Mouse (Mus musculus): ENCODE measurements around the gene Kmt5b. TPM values are rescaled to one million over a fixed set of nuclear protein-coding genes. Genes with fewer than 3 reads are reported as not detected.

The Kmt5b gene
- polyA plus RNA-seq, 1 experiment, result 7.4 TPM

DNA sequence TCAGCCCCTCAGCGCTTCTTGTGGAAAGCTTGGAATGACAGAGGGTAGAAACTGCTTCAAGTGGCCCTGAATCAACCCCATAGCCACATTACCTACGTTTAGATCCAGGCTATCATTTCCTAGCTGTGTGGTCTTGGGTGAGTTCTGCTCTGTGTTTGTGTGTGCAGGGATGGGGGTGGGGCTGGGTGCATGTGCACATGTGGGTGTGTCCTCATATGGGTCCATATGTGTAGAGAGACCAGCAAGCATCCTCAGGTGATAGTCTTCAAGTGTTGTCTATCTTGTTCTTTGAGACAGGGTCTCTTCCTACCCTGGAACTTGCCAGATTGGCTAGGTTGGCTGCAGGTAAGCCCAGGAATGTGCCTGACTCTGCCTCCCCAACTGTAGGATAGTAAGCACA, 82.0 kb downstream of the Kmt5b start:
- Histone ChIP-seq H3K27me3 (ENCODE audit: control insufficient read depth, insufficient read depth, low read length) (no peaks in the 10 kb centered on the region), H3K4me1 (ENCODE audit: control insufficient read depth, insufficient read depth, low read length) (peaks cover 10% of the 10 kb centered on the region), H3K36me3 (ENCODE audit: control insufficient read depth, insufficient read depth, low read length) (no peaks in the 10 kb centered on the region; the same call in 1 of the 2 replicates), H3K27ac (ENCODE audit: control insufficient read depth, insufficient read depth, low read depth, low read length) (no peak overlapping the region), H3K4me3 (ENCODE audit: control insufficient read depth, low read depth, low read length) (no peak overlapping the region)
- TF ChIP-seq CTCF (IDR thresholded peaks at IDR 0.05; ENCODE audit: control insufficient read depth, insufficient read depth, insufficient replicate concordance, low read depth, low read length), result no peak
- TF ChIP-seq POLR2A (IDR thresholded peaks at IDR 0.05; ENCODE audit: control insufficient read depth, low read depth, low read length), result no peak

DNA sequence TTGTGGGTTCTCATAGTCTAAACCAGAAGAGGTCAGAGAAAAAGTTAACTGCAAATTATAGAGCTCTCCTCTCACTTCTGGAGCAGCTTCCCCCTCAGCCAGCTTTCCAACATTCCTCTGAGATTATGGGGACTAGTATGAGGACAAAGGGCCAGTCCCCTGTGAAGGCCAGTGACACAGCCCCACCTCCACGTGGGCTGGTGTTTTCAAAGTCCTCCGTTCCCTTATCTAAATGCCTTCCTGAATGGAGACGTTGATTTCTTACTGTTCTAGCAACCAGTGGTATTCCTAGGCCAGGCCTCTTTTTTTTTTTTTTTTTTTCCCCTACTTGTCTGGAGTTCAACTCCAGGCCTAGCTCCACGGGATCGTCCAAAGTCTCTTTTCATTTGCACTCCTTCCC, 82.9 kb downstream of the Kmt5b start:
- no peak overlapping the region for H3K27ac ChIP-seq (ENCODE audit: control insufficient read depth, insufficient read depth, low read depth, low read length)
- TF ChIP-seq CTCF (IDR thresholded peaks at IDR 0.05; ENCODE audit: control insufficient read depth, insufficient read depth, insufficient replicate concordance, low read depth, low read length) (no peak), POLR2A (IDR thresholded peaks at IDR 0.05; ENCODE audit: control insufficient read depth, low read depth, low read length) (no peak)
- H3K4me3 ChIP-seq (ENCODE audit: control insufficient read depth, low read depth, low read length), result no peak overlapping the region
- H3K27me3 ChIP-seq (ENCODE audit: control insufficient read depth, insufficient read depth, low read length), result no peaks in the 10 kb centered on the region
- H3K4me1 ChIP-seq (ENCODE audit: control insufficient read depth, insufficient read depth, low read length), result peaks cover 10% of the 10 kb centered on the region
- H3K36me3 ChIP-seq (ENCODE audit: control insufficient read depth, insufficient read depth, low read length), result no peaks in the 10 kb centered on the region; the same call in 1 of the 2 replicates

GRCm38 (mm10) chr19:3850847-3851469, 83.7 kb downstream of the Kmt5b start:
- H3K27me3 ChIP-seq (ENCODE audit: control insufficient read depth, insufficient read depth, low read length), result no peaks in the 10 kb centered on the region
- peak overlapping the region; percentile 96 for H3K4me3 ChIP-seq (ENCODE audit: control insufficient read depth, low read depth, low read length)
- TF ChIP-seq CTCF (IDR thresholded peaks at IDR 0.05; ENCODE audit: control insufficient read depth, insufficient read depth, insufficient replicate concordance, low read depth, low read length), result no peak
- TF ChIP-seq POLR2A (IDR thresholded peaks at IDR 0.05; ENCODE audit: control insufficient read depth, low read depth, low read length), result no peak
- peak overlapping the region; percentile 85 for H3K27ac ChIP-seq (ENCODE audit: control insufficient read depth, insufficient read depth, low read depth, low read length)
- peaks cover 12% of the 10 kb centered on the region for H3K4me1 ChIP-seq (ENCODE audit: control insufficient read depth, insufficient read depth, low read length)
- no peaks in the 10 kb centered on the region; the same call in 1 of the 2 replicates for H3K36me3 ChIP-seq (ENCODE audit: control insufficient read depth, insufficient read depth, low read length)

GRCm38 (mm10) chr19:3851502-3851962, 84.3 kb downstream of the Kmt5b start, which contains the start of gene Chka:
TSS of gene Chka (plus strand) at chr19:3851773.
- H3K4me3 ChIP-seq (ENCODE audit: control insufficient read depth, low read depth, low read length), result peak within 1 kb of the TSS; percentile 96
- H3K36me3 ChIP-seq (ENCODE audit: control insufficient read depth, insufficient read depth, low read length), result no peaks in the 10 kb centered on the region; the same call in 1 of the 2 replicates
- peaks cover 12% of the 10 kb centered on the region for H3K4me1 ChIP-seq (ENCODE audit: control insufficient read depth, insufficient read depth, low read length)
- peak within 1 kb of the TSS; percentile 87 for H3K27ac ChIP-seq (ENCODE audit: control insufficient read depth, insufficient read depth, low read depth, low read length)
- peak; percentile 98 for TF ChIP-seq POLR2A (IDR thresholded peaks at IDR 0.05; ENCODE audit: control insufficient read depth, low read depth, low read length)
- no peak for TF ChIP-seq CTCF (IDR thresholded peaks at IDR 0.05; ENCODE audit: control insufficient read depth, insufficient read depth, insufficient replicate concordance, low read depth, low read length)
- no peaks in the 10 kb centered on the region for H3K27me3 ChIP-seq (ENCODE audit: control insufficient read depth, insufficient read depth, low read length)

GRCm38 (mm10) chr19:3851979-3852681, 84.9 kb downstream of the Kmt5b start:
- Histone ChIP-seq H3K4me3 (ENCODE audit: control insufficient read depth, low read depth, low read length) (peak overlapping the region; percentile 96), H3K36me3 (ENCODE audit: control insufficient read depth, insufficient read depth, low read length) (no peaks in the 10 kb centered on the region; the same call in 1 of the 2 replicates), H3K4me1 (ENCODE audit: control insufficient read depth, insufficient read depth, low read length) (peaks cover 12% of the 10 kb centered on the region), H3K27ac (ENCODE audit: control insufficient read depth, insufficient read depth, low read depth, low read length) (peak overlapping the region; percentile 87), H3K27me3 (ENCODE audit: control insufficient read depth, insufficient read depth, low read length) (no peaks in the 10 kb centered on the region)
- TF ChIP-seq POLR2A (IDR thresholded peaks at IDR 0.05; ENCODE audit: control insufficient read depth, low read depth, low read length) (no peak), CTCF (IDR thresholded peaks at IDR 0.05; ENCODE audit: control insufficient read depth, insufficient read depth, insufficient replicate concordance, low read depth, low read length) (no peak)

DNA sequence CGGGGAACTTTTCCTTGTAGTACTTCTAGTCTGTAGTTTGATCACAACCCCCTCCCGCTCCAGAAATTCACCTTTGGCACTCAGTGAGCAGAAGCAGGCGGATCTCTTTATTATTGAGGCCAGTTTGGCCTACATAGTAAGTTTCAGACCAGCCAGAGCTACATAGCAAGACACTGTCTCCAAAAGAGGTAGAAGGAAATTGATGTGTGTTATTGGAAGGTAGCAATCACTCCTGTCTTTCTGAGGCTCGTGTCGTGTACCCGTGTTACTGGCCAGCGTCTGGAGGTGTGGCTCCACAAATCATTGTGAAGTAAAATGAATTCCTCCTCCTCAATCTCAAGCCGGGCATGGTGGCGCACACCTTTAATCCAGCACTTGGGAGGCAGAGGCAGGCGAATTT, 85.9 kb downstream of the Kmt5b start:
- Histone ChIP-seq H3K4me3 (ENCODE audit: control insufficient read depth, low read depth, low read length) (peak overlapping the region; percentile 86), H3K4me1 (ENCODE audit: control insufficient read depth, insufficient read depth, low read length) (peaks cover 12% of the 10 kb centered on the region), H3K27ac (ENCODE audit: control insufficient read depth, insufficient read depth, low read depth, low read length) (peak overlapping the region; percentile 59), H3K36me3 (ENCODE audit: control insufficient read depth, insufficient read depth, low read length) (no peaks in the 10 kb centered on the region; the same call in none of the 2 replicates), H3K27me3 (ENCODE audit: control insufficient read depth, insufficient read depth, low read length) (no peaks in the 10 kb centered on the region)
- TF ChIP-seq CTCF (IDR thresholded peaks at IDR 0.05; ENCODE audit: control insufficient read depth, insufficient read depth, insufficient replicate concordance, low read depth, low read length), result no peak

DNA sequence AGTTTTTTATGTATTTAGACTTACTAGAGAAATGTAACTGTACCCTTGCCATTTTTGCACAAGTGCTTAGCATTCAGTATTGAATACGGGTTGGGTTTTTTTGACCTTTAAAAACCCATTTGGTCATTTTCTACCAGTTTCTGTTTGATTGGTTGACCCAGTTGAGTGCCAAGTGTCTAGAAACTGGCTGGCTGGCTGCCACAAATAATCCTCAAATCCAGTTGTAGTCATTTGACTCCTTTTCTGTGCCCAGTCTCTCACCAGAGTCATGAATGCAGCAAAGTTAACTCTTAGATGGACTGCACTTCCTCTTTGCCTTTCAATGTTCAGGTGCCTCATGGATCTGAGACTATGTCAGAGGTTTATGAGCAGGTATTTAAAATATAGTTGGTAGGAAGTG, 86.7 kb downstream of the Kmt5b start:
- H3K4me3 ChIP-seq (ENCODE audit: control insufficient read depth, low read depth, low read length), result peak overlapping the region; percentile 53; the same call in 1 of the 2 replicates
- TF ChIP-seq POLR2A (IDR thresholded peaks at IDR 0.05; ENCODE audit: control insufficient read depth, low read depth, low read length), result no peak
- no peak for TF ChIP-seq CTCF (IDR thresholded peaks at IDR 0.05; ENCODE audit: control insufficient read depth, insufficient read depth, insufficient replicate concordance, low read depth, low read length)

More for the DNA sequence above, 86.7 kb downstream of the Kmt5b start:
- H3K36me3 ChIP-seq (ENCODE audit: control insufficient read depth, insufficient read depth, low read length), result no peaks in the 10 kb centered on the region; the same call in none of the 2 replicates
- H3K4me1 ChIP-seq (ENCODE audit: control insufficient read depth, insufficient read depth, low read length), result peaks cover 13% of the 10 kb centered on the region
- no peaks in the 10 kb centered on the region for H3K27me3 ChIP-seq (ENCODE audit: control insufficient read depth, insufficient read depth, low read length)
- no peak overlapping the region for H3K27ac ChIP-seq (ENCODE audit: control insufficient read depth, insufficient read depth, low read depth, low read length)

All from testis, adult 2 months (tissue).